Mouse (Mus musculus) layer of hippocampus, adult 9-10 months (tissue): ENCODE measurements around the gene Cldn19.
A peak's percentile ranks its signal among the peaks of the same experiment; 100 is the strongest.

Experiments
- DNase-seq: peaks from one replicate; pipeline ENCODE4 v3.0.0; 2022; ENCODE audit warnings: low spot score

Gene Cldn19

GRCm38 (mm10) chr4:119255351-119255750 lies at the start of gene Cldn19:
Gene Cldn19, plus strand, starts transcription at chr4:119255414.
- DNase-seq: no peak

- no peak for DNase-seq
These were observed 38.5 kb upstream of the Cldn19 start for GRCm38 (mm10) chr4:119216667-119217066.

- DNase-seq: no peak
These were observed 37.0 kb upstream of the Cldn19 start, which contains the start of gene Tmem269 for GRCm38 (mm10) chr4:119218169-119218568. Gene Tmem269, minus strand, starts transcription at chr4:119218217.

GRCm38 (mm10) chr4:119223696-119224095 lies 31.5 kb upstream of the Cldn19 start:
- peak; percentile 22 for DNase-seq

GRCm38 (mm10) chr4:119224534-119224933 lies 30.7 kb upstream of the Cldn19 start:
- DNase-seq: no peak

GRCm38 (mm10) chr4:119225719-119226118 lies 29.5 kb upstream of the Cldn19 start:
- no peak for DNase-seq

GRCm38 (mm10) chr4:119226751-119227150 lies 28.5 kb upstream of the Cldn19 start:
- no peak for DNase-seq

- peak; percentile 97 for DNase-seq
These were observed 22.6 kb upstream of the Cldn19 start, which contains the start of the genes AU022252 and P3h1 for GRCm38 (mm10) chr4:119232410-119233255. Gene AU022252, minus strand, starts transcription at chr4:119232712. Gene P3h1, plus strand, starts transcription at chr4:119232915.

GRCm38 (mm10) chr4:119233256-119233901 lies 21.8 kb upstream of the Cldn19 start:
- no peak for DNase-seq

- no peak for DNase-seq
These were observed 20.9 kb upstream of the Cldn19 start for GRCm38 (mm10) chr4:119234348-119234747.

GRCm38 (mm10) chr4:119238661-119239060 lies 16.6 kb upstream of the Cldn19 start:
- DNase-seq: no peak

- DNase-seq: no peak
These were observed 16.0 kb upstream of the Cldn19 start for GRCm38 (mm10) chr4:119239181-119239682.

- no peak for DNase-seq
These were observed 13.6 kb upstream of the Cldn19 start for GRCm38 (mm10) chr4:119241664-119242063.

- no peak for DNase-seq
These were observed 12.6 kb upstream of the Cldn19 start for GRCm38 (mm10) chr4:119242571-119242970.

GRCm38 (mm10) chr4:119244468-119245240 lies 10.6 kb upstream of the Cldn19 start:
- DNase-seq: no peak

GRCm38 (mm10) chr4:119245556-119245955 lies 9.7 kb upstream of the Cldn19 start:
- DNase-seq: no peak

GRCm38 (mm10) chr4:119245961-119246360 lies 9.3 kb upstream of the Cldn19 start:
- DNase-seq: no peak

- DNase-seq: no peak
These were observed 8.5 kb upstream of the Cldn19 start for GRCm38 (mm10) chr4:119246688-119247225.

GRCm38 (mm10) chr4:119247462-119248235 lies 7.6 kb upstream of the Cldn19 start:
- no peak for DNase-seq

GRCm38 (mm10) chr4:119248407-119248965 lies 6.7 kb upstream of the Cldn19 start:
- DNase-seq: no peak
